Mouse (Mus musculus): ENCODE results near the gene Nexn. TPM values are rescaled to one million over a fixed set of nuclear protein-coding genes. Genes with fewer than 3 reads are reported as not detected.
A peak's percentile ranks its signal among the peaks of the same experiment; 100 is the strongest.

Gene Nexn
- polyA plus RNA-seq, 1 experiment from 2014 or later, result 13.1 TPM

- H3K27ac ChIP-seq, result peak overlapping the region; percentile 58
These were observed 73.8 kb downstream of the Nexn start for GRCm38 (mm10) chr3:152192238-152192931.

DNA sequence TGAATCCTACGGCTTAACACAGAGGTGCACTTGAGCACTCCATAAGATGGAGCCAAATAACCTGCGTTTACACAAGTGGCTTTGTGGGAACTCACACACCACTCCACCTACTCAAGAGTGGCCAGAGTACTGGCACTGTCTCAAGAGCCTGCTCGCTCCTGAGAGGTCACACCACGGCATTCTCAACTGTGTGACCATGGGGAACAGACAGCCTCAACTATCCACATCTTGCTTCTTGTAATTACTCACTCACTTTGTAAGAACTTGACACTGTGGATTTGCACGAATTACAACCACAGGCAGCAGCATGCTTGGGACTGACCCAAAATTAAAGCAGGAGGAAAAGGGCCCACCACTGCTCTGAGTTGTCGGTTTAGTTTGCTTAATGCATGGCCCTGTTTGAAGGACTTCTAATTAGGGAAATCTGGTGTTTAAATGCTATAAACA is 74.3 kb downstream of the Nexn start:
- no peaks in the 10 kb centered on the region for H3K36me3 ChIP-seq
- WGBS, result 21% methylated on average over 6 of the region's 6 CpGs
- peak overlapping the region; percentile 58; the same call in 1 of the 2 replicates for H3K27ac ChIP-seq
- peak overlapping the region; percentile 63 for H3K4me2 ChIP-seq (replicated peaks)
- H3K9ac ChIP-seq, result peak overlapping the region; percentile 49
- peak; percentile 68 for ATAC-seq (ENCODE audit: insufficient number of reproducible peaks, insufficient read depth, low FRiP score, low TSS enrichment)
- H3K4me3 ChIP-seq, result peak overlapping the region; percentile 39
- H3K27me3 ChIP-seq, result no peaks in the 10 kb centered on the region
- H3K9me3 ChIP-seq, result no peaks in the 10 kb centered on the region
- H3K4me1 ChIP-seq, result peaks cover 10% of the 10 kb centered on the region

More at GRCm38 (mm10) chr3:152192238-152192931, 73.8 kb downstream of the Nexn start:
- WGBS, result 26% methylated on average over 11 of the region's 11 CpGs
- Histone ChIP-seq H3K36me3 (no peaks in the 10 kb centered on the region), H3K4me2 (replicated peaks) (peak overlapping the region; percentile 63), H3K27me3 (no peaks in the 10 kb centered on the region), H3K4me3 (peak overlapping the region; percentile 39), H3K9me3 (no peaks in the 10 kb centered on the region), H3K9ac (peak overlapping the region; percentile 49), H3K4me1 (peaks cover 10% of the 10 kb centered on the region)
- ATAC-seq (ENCODE audit: insufficient number of reproducible peaks, insufficient read depth, low FRiP score, low TSS enrichment), result no peak

GRCm38 (mm10) chr3:152190679-152191477 is 75.3 kb downstream of the Nexn start:
- Histone ChIP-seq H3K4me3 (peak overlapping the region; percentile 22), H3K27ac (0 out of 2 replicates have a peak overlapping the region, but pooled peaks have one; percentile 6), H3K9ac (no peak overlapping the region), H3K4me2 (replicated peaks) (peak overlapping the region; percentile 63), H3K9me3 (no peaks in the 10 kb centered on the region), H3K36me3 (no peaks in the 10 kb centered on the region), H3K4me1 (peaks cover 10% of the 10 kb centered on the region), H3K27me3 (no peaks in the 10 kb centered on the region)
- ATAC-seq (ENCODE audit: insufficient number of reproducible peaks, insufficient read depth, low FRiP score, low TSS enrichment), result no peak
- 76% methylated on average over 9 of the region's 9 CpGs for WGBS

DNA sequence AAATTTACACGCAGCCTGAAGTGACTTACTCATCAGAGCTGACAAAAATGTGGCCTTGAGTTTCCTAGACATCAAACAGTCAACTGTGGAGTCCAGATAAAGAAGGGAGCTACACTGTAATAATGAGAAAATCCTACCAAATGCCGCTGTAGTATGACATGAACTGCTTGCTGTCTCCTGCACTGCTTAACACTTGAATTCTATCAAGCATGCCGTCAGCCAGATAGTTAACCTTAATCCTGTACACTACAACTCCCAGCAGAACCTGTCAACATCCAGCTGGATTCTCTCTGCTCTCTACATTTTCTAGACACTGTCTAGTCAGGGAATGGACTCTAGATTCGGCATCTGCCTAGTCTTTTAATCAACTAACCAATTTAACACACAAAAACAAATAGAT is 76.8 kb downstream of the Nexn start:
- Histone ChIP-seq H3K4me3 (no peak overlapping the region), H3K27ac (0 out of 2 replicates have a peak overlapping the region, but pooled peaks have one; percentile 23), H3K9me3 (no peaks in the 10 kb centered on the region), H3K27me3 (no peaks in the 10 kb centered on the region), H3K36me3 (0 out of 2 replicates have a peak, but pooled peaks cover 3% of the 10 kb centered on the region), H3K9ac (no peak overlapping the region), H3K4me2 (replicated peaks) (no peak overlapping the region), H3K4me1 (peaks cover 10% of the 10 kb centered on the region)
- WGBS, result 72% methylated on average over 4 of the region's 4 CpGs
- ATAC-seq (ENCODE audit: insufficient number of reproducible peaks, insufficient read depth, low FRiP score, low TSS enrichment), result no peak

Other genes starting within 250 kb of the Nexn start
- gene Gipc2, start 100.1 kb downstream of the Nexn start, polyA plus RNA-seq (2016; fragmentation: Nextera tagmentation; extraction: Ambion mirVana), result 2.4 and 3.5 TPM in 2 replicates
- 29.4 and 33.0 TPM in 2 replicates for gene Dnajb4, start 56.0 kb downstream of the Nexn start, polyA plus RNA-seq (2016; fragmentation: Nextera tagmentation; extraction: Ambion mirVana)
- 367 and 370 TPM in 2 replicates for gene Fubp1, start 55.9 kb downstream of the Nexn start, polyA plus RNA-seq (2016; fragmentation: Nextera tagmentation; extraction: Ambion mirVana)
- 24.7 and 24.8 TPM in 2 replicates for gene Miga1, start 74.1 kb upstream of the Nexn start, polyA plus RNA-seq (2016; fragmentation: Nextera tagmentation; extraction: Ambion mirVana)
- 51.1 and 56.7 TPM in 2 replicates for gene Usp33, start 80.1 kb upstream of the Nexn start, polyA plus RNA-seq (2016; fragmentation: Nextera tagmentation; extraction: Ambion mirVana)
- gene Zzz3, start 129.1 kb upstream of the Nexn start, polyA plus RNA-seq (2016; fragmentation: Nextera tagmentation; extraction: Ambion mirVana), result 55.9 and 58.4 TPM in 2 replicates

Data from embryonic facial prominence, embryonic 12.5 days (tissue).